Mouse (Mus musculus): Measurements from ENCODE around the gene Donson. TPM values are rescaled to one million over a fixed set of nuclear protein-coding genes. Genes with fewer than 3 reads are reported as not detected.
"Not testable (repeated sequence)": the region's sequence is repeated elsewhere in the genome, so short reads cannot be mapped to it uniquely, and the experiment has no call there.

The Donson gene
- polyA plus RNA-seq, 1 experiment = 32.1 TPM

DNA sequence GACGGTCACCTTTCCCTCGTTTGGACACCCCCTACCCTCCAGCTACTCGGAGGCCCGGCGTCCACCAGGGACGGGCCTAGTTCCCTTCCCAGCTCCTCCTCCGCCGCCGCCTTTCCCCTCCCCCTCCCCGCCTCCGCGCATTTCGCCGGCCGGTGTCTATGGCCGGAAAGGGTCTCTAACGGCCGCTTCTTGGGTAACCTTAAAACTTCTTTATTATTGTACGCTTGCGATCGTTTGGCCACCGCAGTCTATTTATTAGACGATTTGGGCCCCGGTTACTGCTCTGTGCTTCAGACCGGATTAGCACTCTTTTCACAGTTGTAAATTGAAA is 40.4 kb downstream of the Donson start:
- TF ChIP-seq POLR2A (IDR thresholded peaks at IDR 0.05; ENCODE audit: extremely low read depth, insufficient read depth, low read length) = no peak
- no peak for TF ChIP-seq CTCF (IDR thresholded peaks at IDR 0.05; ENCODE audit: extremely low read depth, insufficient read depth, low read length)
- H3K4me1 ChIP-seq (ENCODE audit: control insufficient read depth, insufficient read depth, low read length) = peaks cover 3% of the 10 kb centered on the region; the same call in 1 of the 2 replicates
- H3K4me3 ChIP-seq (ENCODE audit: insufficient read depth, low read length) = peak overlapping the region; percentile 71
- H3K27ac ChIP-seq (ENCODE audit: insufficient read depth, low read length) = peak overlapping the region; percentile 68

DNA sequence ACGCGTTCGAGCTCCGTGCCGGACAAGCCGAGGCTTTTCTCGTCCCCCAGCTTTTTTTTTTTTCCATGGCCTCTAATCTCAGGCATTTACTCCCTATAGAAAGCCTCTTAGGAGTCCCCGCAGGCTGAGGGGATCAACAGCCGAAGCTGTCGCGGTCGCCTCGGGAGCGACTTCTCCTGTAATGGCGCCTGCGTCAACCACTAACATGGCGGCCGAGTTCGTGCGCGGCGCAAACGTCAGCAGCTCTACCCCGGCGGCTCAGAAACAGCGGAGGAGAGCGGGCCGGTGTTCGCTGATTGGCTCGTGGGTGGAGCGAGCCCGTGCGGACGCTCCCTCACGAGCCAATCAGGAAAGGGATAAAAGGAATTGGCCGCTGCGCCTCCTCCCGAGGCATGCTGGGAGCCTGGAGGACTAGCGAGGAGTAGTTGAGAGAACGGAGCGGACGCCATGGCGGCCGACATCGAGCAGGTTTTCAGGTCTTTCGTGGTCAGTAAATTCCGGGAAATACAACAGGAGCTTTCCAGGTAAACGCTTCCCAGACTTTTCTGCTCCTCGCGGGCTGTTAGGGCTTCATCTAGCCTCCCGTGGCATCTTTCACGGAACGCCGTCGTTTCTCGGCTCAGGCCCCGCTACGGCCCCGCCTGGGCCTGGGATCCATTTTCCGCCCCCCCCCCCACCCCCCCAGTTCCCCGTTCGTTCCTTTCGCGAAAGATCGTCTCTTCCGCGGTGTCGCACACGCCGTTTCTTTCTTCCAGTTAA is 40.9 kb downstream of the Donson start, which contains the start of gene Son:
Son (plus strand) TSS at position 46 of the 759 bp plus-strand sequence.
- TF ChIP-seq POLR2A (IDR thresholded peaks at IDR 0.05; ENCODE audit: extremely low read depth, insufficient read depth, low read length) = peak; percentile 95
- TF ChIP-seq CTCF (IDR thresholded peaks at IDR 0.05; ENCODE audit: extremely low read depth, insufficient read depth, low read length) = no peak
- H3K4me1 ChIP-seq (ENCODE audit: control insufficient read depth, insufficient read depth, low read length) = peaks cover 3% of the 10 kb centered on the region; the same call in 1 of the 2 replicates
- peak within 1 kb of the TSS; percentile 71 for H3K4me3 ChIP-seq (ENCODE audit: insufficient read depth, low read length)
- H3K27ac ChIP-seq (ENCODE audit: insufficient read depth, low read length) = peak within 1 kb of the TSS; percentile 99

DNA sequence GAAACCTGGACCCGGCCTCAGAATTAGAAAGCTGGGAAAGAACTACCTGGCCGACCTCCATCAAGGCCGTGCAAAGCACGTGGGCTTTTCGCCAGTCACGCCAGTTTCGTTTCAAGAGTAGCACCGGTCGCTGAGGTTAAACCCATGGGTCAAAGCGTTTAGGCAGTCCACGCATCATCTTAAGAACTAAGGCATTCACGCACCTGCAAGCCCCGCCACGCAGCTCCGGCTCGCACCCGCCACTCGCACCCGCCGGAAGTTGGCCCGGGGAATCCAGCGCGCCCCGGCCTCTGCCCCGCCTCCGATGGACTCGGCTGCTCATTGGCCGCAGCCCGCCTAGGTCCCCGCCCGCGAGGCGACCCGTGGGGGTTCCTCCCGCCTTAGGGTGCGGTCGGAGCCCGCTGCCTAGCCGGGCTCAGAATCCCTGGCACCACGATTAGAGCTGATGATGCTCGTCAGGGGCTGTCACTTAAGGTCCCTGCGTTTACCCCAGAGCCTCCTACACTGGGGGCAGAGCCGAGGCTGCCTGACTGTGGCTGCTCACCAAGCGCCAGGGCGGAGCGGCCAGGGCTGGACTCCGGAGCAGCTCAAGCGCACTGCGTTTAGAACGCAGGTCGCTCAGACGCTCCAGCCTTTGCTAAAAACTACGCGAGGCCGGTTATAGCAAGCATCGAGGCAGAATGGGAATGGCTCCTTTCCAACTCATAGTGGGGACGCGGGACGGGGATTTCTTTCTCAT is 41.7 kb downstream of the Donson start, which contains the start of gene Gart:
Gart (minus strand) TSS at position 272 of the 739 bp plus-strand sequence.
- TF ChIP-seq POLR2A (IDR thresholded peaks at IDR 0.05; ENCODE audit: extremely low read depth, insufficient read depth, low read length) (peak; percentile 97), CTCF (IDR thresholded peaks at IDR 0.05; ENCODE audit: extremely low read depth, insufficient read depth, low read length) (no peak)
- H3K4me1 ChIP-seq (ENCODE audit: control insufficient read depth, insufficient read depth, low read length) = peaks cover 3% of the 10 kb centered on the region; the same call in 1 of the 2 replicates
- peak within 1 kb of the TSS; percentile 71 for H3K4me3 ChIP-seq (ENCODE audit: insufficient read depth, low read length)
- H3K27ac ChIP-seq (ENCODE audit: insufficient read depth, low read length) = peak within 1 kb of the TSS; percentile 99

DNA sequence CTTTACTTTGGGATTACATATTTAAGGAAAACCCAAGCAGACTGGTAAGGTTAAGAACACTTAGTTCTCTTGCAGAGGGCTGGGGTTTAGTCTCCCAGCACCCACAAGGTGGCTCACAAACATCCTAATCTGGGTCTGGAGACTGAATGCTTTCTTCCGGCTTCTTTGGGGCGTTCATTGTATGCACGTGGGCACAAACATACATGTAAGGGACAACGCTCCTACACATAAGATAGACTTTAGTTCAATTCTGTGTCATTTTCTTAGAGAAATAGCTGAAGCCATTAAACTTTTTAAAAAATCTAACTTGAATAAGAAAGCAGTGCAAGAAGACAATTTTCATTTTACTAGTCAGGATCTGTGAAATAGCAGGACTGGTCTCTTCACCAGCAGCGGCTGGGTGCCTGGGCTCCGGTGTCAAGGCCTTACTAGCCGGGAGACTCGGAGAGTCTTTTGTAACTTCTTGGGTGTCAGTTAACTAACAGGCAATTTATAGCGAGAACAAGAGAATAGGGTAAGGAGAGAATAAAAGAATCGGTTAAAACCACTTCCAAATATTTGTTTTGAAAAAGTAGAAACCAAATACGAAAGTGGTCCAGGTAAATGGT is 42.5 kb downstream of the Donson start:
- H3K4me3 ChIP-seq (ENCODE audit: insufficient read depth, low read length) = peak overlapping the region; percentile 71
- TF ChIP-seq POLR2A (IDR thresholded peaks at IDR 0.05; ENCODE audit: extremely low read depth, insufficient read depth, low read length) (no peak), CTCF (IDR thresholded peaks at IDR 0.05; ENCODE audit: extremely low read depth, insufficient read depth, low read length) (no peak)
- no peak overlapping the region for H3K27ac ChIP-seq (ENCODE audit: insufficient read depth, low read length)
- H3K4me1 ChIP-seq (ENCODE audit: control insufficient read depth, insufficient read depth, low read length) = peaks cover 3% of the 10 kb centered on the region; the same call in 1 of the 2 replicates

DNA sequence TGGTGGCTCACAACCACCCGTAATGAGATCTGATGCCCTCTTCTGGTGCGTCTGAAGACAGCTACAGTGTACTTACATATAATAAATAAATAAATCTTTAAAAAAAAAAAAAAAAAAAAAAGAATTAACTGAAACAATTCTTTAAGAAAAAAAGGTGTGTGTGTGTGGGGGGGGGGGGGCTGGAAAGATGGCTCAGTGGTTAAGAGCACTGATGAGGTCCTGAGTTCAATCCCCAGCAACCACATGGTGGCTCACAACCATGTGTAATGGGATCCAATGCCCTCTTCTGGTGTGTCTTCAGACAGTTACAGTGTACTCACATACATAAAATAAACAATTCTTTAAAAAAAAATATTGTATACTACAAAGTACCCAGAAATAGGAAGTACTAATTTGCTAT is 43.1 kb downstream of the Donson start:
- not testable (repeated sequence) for H3K27ac ChIP-seq (ENCODE audit: insufficient read depth, low read length); H3K4me1 ChIP-seq (ENCODE audit: control insufficient read depth, insufficient read depth, low read length); H3K4me3 ChIP-seq (ENCODE audit: insufficient read depth, low read length)

DNA sequence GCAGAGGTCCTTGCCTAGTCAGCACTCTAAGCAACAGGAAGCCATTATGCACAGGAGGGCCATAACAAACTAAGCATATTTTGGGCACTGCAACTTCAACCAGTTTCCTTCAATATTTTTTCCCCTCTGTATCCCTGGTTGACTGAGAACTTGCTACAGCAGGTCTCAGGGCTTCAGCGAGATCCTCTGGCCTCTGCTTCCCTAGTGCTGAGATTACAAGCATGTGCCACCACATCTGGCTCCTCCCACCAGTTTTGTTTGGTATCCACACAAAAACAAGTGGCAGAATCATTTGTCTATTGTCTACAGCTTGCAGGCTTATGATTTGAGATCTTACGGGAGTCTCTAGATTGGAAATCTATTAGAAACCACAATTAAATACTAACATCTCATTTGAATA is 43.7 kb downstream of the Donson start:
- no peak overlapping the region for H3K4me3 ChIP-seq (ENCODE audit: insufficient read depth, low read length)
- no peak overlapping the region for H3K27ac ChIP-seq (ENCODE audit: insufficient read depth, low read length)
- H3K4me1 ChIP-seq (ENCODE audit: control insufficient read depth, insufficient read depth, low read length) = peaks cover 4% of the 10 kb centered on the region; the same call in 1 of the 2 replicates
- TF ChIP-seq POLR2A (IDR thresholded peaks at IDR 0.05; ENCODE audit: extremely low read depth, insufficient read depth, low read length) = no peak
- no peak for TF ChIP-seq CTCF (IDR thresholded peaks at IDR 0.05; ENCODE audit: extremely low read depth, insufficient read depth, low read length)

DNA sequence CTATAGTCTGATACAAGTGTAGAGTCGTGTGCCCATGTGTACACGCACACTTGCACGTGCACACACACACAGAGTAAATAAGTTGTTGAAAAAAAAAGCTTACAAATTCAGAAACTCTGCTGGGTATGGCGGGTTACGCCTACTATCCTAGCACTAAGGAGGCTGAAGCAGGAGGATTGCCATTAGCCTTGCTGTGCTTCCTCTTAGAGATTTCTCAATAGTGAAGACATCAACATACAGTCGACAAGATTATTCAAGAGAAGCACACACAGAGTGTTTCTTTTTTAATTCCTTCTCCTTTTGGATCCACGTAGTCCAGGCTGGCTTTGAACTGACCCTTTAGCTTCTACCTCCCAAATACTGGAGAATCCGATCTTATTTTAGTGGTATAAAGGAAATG is 48.4 kb downstream of the Donson start:
- peaks cover 6% of the 10 kb centered on the region for H3K4me1 ChIP-seq (ENCODE audit: control insufficient read depth, insufficient read depth, low read length)
- no peak overlapping the region for H3K4me3 ChIP-seq (ENCODE audit: insufficient read depth, low read length)
- no peak overlapping the region for H3K27ac ChIP-seq (ENCODE audit: insufficient read depth, low read length)
- TF ChIP-seq POLR2A (IDR thresholded peaks at IDR 0.05; ENCODE audit: extremely low read depth, insufficient read depth, low read length) (no peak), CTCF (IDR thresholded peaks at IDR 0.05; ENCODE audit: extremely low read depth, insufficient read depth, low read length) (no peak)

DNA sequence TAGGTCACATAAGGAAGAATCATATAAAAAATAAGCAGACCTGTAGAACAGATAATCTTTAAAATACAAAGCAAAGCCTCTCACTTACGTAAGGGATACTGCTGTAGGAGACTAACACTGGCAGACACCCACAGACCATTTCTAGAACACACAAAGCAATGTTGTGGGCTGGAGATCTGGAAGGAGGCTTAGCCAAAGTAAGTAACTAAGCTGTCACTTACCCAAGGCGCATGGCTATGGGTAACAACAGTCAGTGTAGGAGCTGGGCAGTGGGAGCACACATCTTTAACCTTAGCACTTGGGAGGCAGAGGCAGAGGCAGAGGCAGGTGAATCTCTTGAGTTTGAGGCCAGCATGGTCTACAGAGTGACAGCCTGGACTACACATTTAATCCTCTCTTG is 48.9 kb downstream of the Donson start:
- no peak overlapping the region for H3K27ac ChIP-seq (ENCODE audit: insufficient read depth, low read length)
- peaks cover 6% of the 10 kb centered on the region for H3K4me1 ChIP-seq (ENCODE audit: control insufficient read depth, insufficient read depth, low read length)
- TF ChIP-seq CTCF (IDR thresholded peaks at IDR 0.05; ENCODE audit: extremely low read depth, insufficient read depth, low read length) (no peak), POLR2A (IDR thresholded peaks at IDR 0.05; ENCODE audit: extremely low read depth, insufficient read depth, low read length) (no peak)

DNA sequence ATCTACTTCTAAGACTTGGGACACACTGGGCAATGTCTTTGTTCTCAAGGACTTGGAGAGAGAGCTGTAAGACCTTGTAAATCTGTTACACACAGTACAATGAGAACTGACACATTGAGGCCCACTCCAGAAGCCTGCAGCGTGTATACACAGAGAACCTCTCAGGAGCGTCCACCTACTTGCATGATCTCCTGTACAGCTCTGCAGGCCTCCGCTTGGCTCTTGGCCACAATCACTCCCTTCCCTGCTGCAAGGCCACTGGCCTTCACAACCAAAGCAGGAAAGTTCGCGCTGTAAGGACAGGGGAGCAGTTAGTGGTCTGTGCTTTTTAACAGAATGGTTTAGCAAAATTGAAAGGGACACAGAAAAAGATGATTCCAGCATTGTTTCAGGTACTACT is 49.4 kb downstream of the Donson start:
- peak overlapping the region; percentile 72; the same call in 1 of the 2 replicates for H3K27ac ChIP-seq (ENCODE audit: insufficient read depth, low read length)
- no peak for TF ChIP-seq CTCF (IDR thresholded peaks at IDR 0.05; ENCODE audit: extremely low read depth, insufficient read depth, low read length)
- TF ChIP-seq POLR2A (IDR thresholded peaks at IDR 0.05; ENCODE audit: extremely low read depth, insufficient read depth, low read length) = no peak
- peaks cover 6% of the 10 kb centered on the region for H3K4me1 ChIP-seq (ENCODE audit: control insufficient read depth, insufficient read depth, low read length)
- no peak overlapping the region for H3K4me3 ChIP-seq (ENCODE audit: insufficient read depth, low read length)

More for the DNA sequence above, 48.9 kb downstream of the Donson start:
- H3K4me3 ChIP-seq (ENCODE audit: insufficient read depth, low read length) = no peak overlapping the region
